Mouse (Mus musculus) hindbrain, embryonic 11.5 days (tissue): ENCODE measurements at regions not wholly inside any gene's neighbourhood (a gene's known extent, or its start where the extent isn't known, plus 50 kb on each side); places are given as distances from the start of the nearest gene placed in this dataset.

Source experiments
- ATAC-seq: fragments of 200-750 bp; cut with Nextera tagmentation; 2 replicates; pipeline ENCODE4 v1.8.0; 2017; ENCODE audit warnings: mild to moderate bottlenecking, moderate TSS enrichment, moderate library complexity; ENCODE audit not compliant: low FRiP score
- DNase-seq: peaks from one replicate; pipeline ENCODE4 v3.0.0-alpha.2; 2015; ENCODE audit warnings: low spot score
- H3K27ac ChIP-seq: fragments of 300-500 bp; sonication (generic); 2 replicates; pipeline ENCODE4 v1.5.1; 2014; ENCODE audit warnings: mild to moderate bottlenecking, low read depth, low read length
- H3K27me3 ChIP-seq: fragments of 300-500 bp; sonication (generic); 2 replicates; pipeline ENCODE4 v1.6.1; 2014; ENCODE audit warnings: mild to moderate bottlenecking, low read length, moderate library complexity, mixed read lengths; ENCODE audit not compliant: control insufficient read depth, insufficient read depth
- H3K36me3 ChIP-seq: fragments of 300-500 bp; sonication (generic); 2 replicates; pipeline ENCODE4 v1.6.1; 2014; ENCODE audit warnings: mild to moderate bottlenecking, low read length, moderate library complexity, mixed read lengths; ENCODE audit not compliant: control insufficient read depth, insufficient read depth
- H3K4me1 ChIP-seq: fragments of 300-500 bp; sonication (generic); replicated peaks from 2 replicates; pipeline ENCODE4 v1.6.1; 2014; ENCODE audit warnings: low read length, mixed read lengths; ENCODE audit not compliant: control insufficient read depth, insufficient read depth
- H3K4me2 ChIP-seq: fragments of 300-500 bp; sonication (generic); replicated peaks from 2 replicates; pipeline ENCODE4 v1.6.1; 2014; ENCODE audit warnings: mild to moderate bottlenecking, low read depth, low read length
- H3K4me3 ChIP-seq: fragments of 300-500 bp; sonication (generic); 2 replicates; pipeline ENCODE4 v1.5.1; 2014; ENCODE audit warnings: low read depth, low read length
- H3K9ac ChIP-seq: fragments of 300-500 bp; sonication (generic); 2 replicates; pipeline ENCODE4 v1.6.1; 2014; ENCODE audit warnings: low read depth, low read length
- H3K9me3 ChIP-seq: fragments of 300-500 bp; sonication (generic); 2 replicates; pipeline ENCODE4 v1.6.1; 2016; ENCODE audit warnings: low read length; ENCODE audit not compliant: control insufficient read depth
- WGBS: fragments of 180-500 bp; shearing (Covaris S2); extraction: QIAGEN DNeasy Blood & Tissue Kit; methylation state at CpG from one replicate; pipeline ENCODE4 v1.1.7; 2014; 5-methylcytosine and 5-hydroxymethylcytosine counted together

- DNase-seq: no peak
- Histone ChIP-seq H3K36me3 (no peaks in the 10 kb centered on the region), H3K4me1 (no peaks in the 10 kb centered on the region), H3K27ac (no peak overlapping the region), H3K9me3 (no peaks in the 10 kb centered on the region), H3K4me3 (no peak overlapping the region), H3K9ac (no peak overlapping the region), H3K4me2 (no peak overlapping the region), H3K27me3 (no peaks in the 10 kb centered on the region)
- ATAC-seq: no peak
These were observed 2472.7 kb upstream of the Gm7489 start for GRCm38 (mm10) chr15:51411966-51412365.

- H3K36me3 ChIP-seq: no peaks in the 10 kb centered on the region
- DNase-seq (no peak), ATAC-seq (no peak)
- no peaks in the 10 kb centered on the region for H3K4me1 ChIP-seq
- no peaks in the 10 kb centered on the region for H3K9me3 ChIP-seq
- WGBS: 83% methylated on average over 2 of the region's 2 CpGs
- H3K4me2 ChIP-seq: no peak overlapping the region
- no peak overlapping the region for H3K9ac ChIP-seq
- H3K27ac ChIP-seq: no peak overlapping the region
- H3K27me3 ChIP-seq: no peaks in the 10 kb centered on the region
- no peak overlapping the region for H3K4me3 ChIP-seq
These were observed 2442.1 kb upstream of the Gm7489 start for GRCm38 (mm10) chr15:51442606-51443005.

GRCm38 (mm10) chr15:51469895-51470294 is 2414.8 kb upstream of the Gm7489 start:
- Histone ChIP-seq H3K9me3 (no peaks in the 10 kb centered on the region), H3K4me3 (no peak overlapping the region), H3K4me1 (no peaks in the 10 kb centered on the region), H3K27ac (no peak overlapping the region), H3K36me3 (no peaks in the 10 kb centered on the region), H3K4me2 (no peak overlapping the region), H3K9ac (no peak overlapping the region), H3K27me3 (no peaks in the 10 kb centered on the region)
- DNase-seq (no peak), ATAC-seq (no peak)
- WGBS: 85% methylated on average over 3 of the region's 3 CpGs

GRCm38 (mm10) chr15:51471143-51471542 is 2413.6 kb upstream of the Gm7489 start:
- WGBS: 81% methylated on average over 1 of the region's 1 CpGs
- H3K4me3 ChIP-seq: no peak overlapping the region
- ATAC-seq: no peak

GRCm38 (mm10) chr15:51472049-51472448 is 2412.7 kb upstream of the Gm7489 start:
- H3K9ac ChIP-seq: no peak overlapping the region
- 87% methylated on average over 2 of the region's 2 CpGs for WGBS
- H3K4me3 ChIP-seq: no peak overlapping the region
- no peak overlapping the region for H3K4me2 ChIP-seq
- DNase-seq (no peak), ATAC-seq (no peak)
- H3K27ac ChIP-seq: no peak overlapping the region
- no peaks in the 10 kb centered on the region for H3K27me3 ChIP-seq
- H3K4me1 ChIP-seq: no peaks in the 10 kb centered on the region
- H3K9me3 ChIP-seq: no peaks in the 10 kb centered on the region
- H3K36me3 ChIP-seq: no peaks in the 10 kb centered on the region

More at GRCm38 (mm10) chr15:51471143-51471542, 2413.6 kb upstream of the Gm7489 start:
- no peaks in the 10 kb centered on the region for H3K27me3 ChIP-seq
- H3K9ac ChIP-seq: no peak overlapping the region
- no peak for DNase-seq
- H3K36me3 ChIP-seq: no peaks in the 10 kb centered on the region
- no peak overlapping the region for H3K27ac ChIP-seq
- no peak overlapping the region for H3K4me2 ChIP-seq
- no peaks in the 10 kb centered on the region for H3K9me3 ChIP-seq
- H3K4me1 ChIP-seq: no peaks in the 10 kb centered on the region

- no peak overlapping the region for H3K4me2 ChIP-seq
- H3K4me3 ChIP-seq: no peak overlapping the region
- H3K36me3 ChIP-seq: no peaks in the 10 kb centered on the region
- ATAC-seq (no peak), DNase-seq (no peak)
- 81% methylated on average over 4 of the region's 4 CpGs for WGBS
- no peak overlapping the region for H3K9ac ChIP-seq
- H3K4me1 ChIP-seq: no peaks in the 10 kb centered on the region
- H3K27me3 ChIP-seq: no peaks in the 10 kb centered on the region
- no peak overlapping the region for H3K27ac ChIP-seq
- H3K9me3 ChIP-seq: no peaks in the 10 kb centered on the region
These were observed 2402.8 kb upstream of the Gm7489 start for GRCm38 (mm10) chr15:51481856-51482255.

GRCm38 (mm10) chr15:51484207-51484606 is 2400.5 kb upstream of the Gm7489 start:
- no peaks in the 10 kb centered on the region for H3K36me3 ChIP-seq
- no peak overlapping the region for H3K4me2 ChIP-seq
- H3K4me3 ChIP-seq: no peak overlapping the region
- H3K27ac ChIP-seq: no peak overlapping the region
- DNase-seq (no peak), ATAC-seq (no peak)
- WGBS: 90% methylated on average over 2 of the region's 2 CpGs
- no peaks in the 10 kb centered on the region for H3K27me3 ChIP-seq
- no peaks in the 10 kb centered on the region for H3K4me1 ChIP-seq
- H3K9ac ChIP-seq: no peak overlapping the region
- H3K9me3 ChIP-seq: no peaks in the 10 kb centered on the region

- WGBS: 85% methylated on average over 2 of the region's 2 CpGs
These were observed 2399.2 kb upstream of the Gm7489 start for GRCm38 (mm10) chr15:51485554-51485953.

GRCm38 (mm10) chr15:51502058-51502741 is 2382.5 kb upstream of the Gm7489 start:
- ATAC-seq (no peak), DNase-seq (no peak)
- WGBS: 76% methylated on average over 12 of the region's 12 CpGs
- Histone ChIP-seq H3K27ac (no peak overlapping the region), H3K4me3 (no peak overlapping the region), H3K4me1 (no peaks in the 10 kb centered on the region), H3K27me3 (no peaks in the 10 kb centered on the region), H3K4me2 (no peak overlapping the region), H3K36me3 (no peaks in the 10 kb centered on the region), H3K9me3 (no peaks in the 10 kb centered on the region), H3K9ac (no peak overlapping the region)

More at GRCm38 (mm10) chr15:51485554-51485953, 2399.2 kb upstream of the Gm7489 start:
- H3K9me3 ChIP-seq: no peaks in the 10 kb centered on the region
- no peaks in the 10 kb centered on the region for H3K4me1 ChIP-seq
- H3K27me3 ChIP-seq: no peaks in the 10 kb centered on the region
- H3K4me2 ChIP-seq: no peak overlapping the region
- H3K27ac ChIP-seq: no peak overlapping the region
- no peak overlapping the region for H3K9ac ChIP-seq
- no peak for DNase-seq
- ATAC-seq: no peak
- no peaks in the 10 kb centered on the region for H3K36me3 ChIP-seq
- H3K4me3 ChIP-seq: no peak overlapping the region
